Mouse (Mus musculus) cerebellum, adult 11-12 months (tissue): ENCODE measurements around the gene Grpel1.

Experiments
- DNase-seq: peaks from one replicate; pipeline ENCODE4 v3.0.0; 2022

Grpel1 gene

GRCm38 (mm10) chr5:36515558-36515957, 50.8 kb downstream of the Grpel1 start:
- DNase-seq, result no peak

- DNase-seq, result peak; percentile 50
These were observed 52.8 kb downstream of the Grpel1 start for GRCm38 (mm10) chr5:36517596-36517995.

GRCm38 (mm10) chr5:36519751-36520150, 55.0 kb downstream of the Grpel1 start:
- no peak for DNase-seq

GRCm38 (mm10) chr5:36522782-36523181, 58.0 kb downstream of the Grpel1 start:
- no peak for DNase-seq

- DNase-seq, result no peak
These were observed 58.5 kb downstream of the Grpel1 start for GRCm38 (mm10) chr5:36523219-36523703.
